Mouse (Mus musculus): Measurements from ENCODE around the gene Spats1.

GRCm38 (mm10) chr17:45474669-45475465 is at the start of gene Spats1:
- TF ChIP-seq CTCF (IDR thresholded peaks at IDR 0.05; ENCODE audit: control insufficient read depth, insufficient read depth, insufficient read length) (no peak), CEBPB (IDR thresholded peaks at IDR 0.05; ENCODE audit: low read depth) (no peak), MAX (IDR thresholded peaks at IDR 0.05) (no peak), MYOD1 (IDR thresholded peaks at IDR 0.05; ENCODE audit: control insufficient read depth, insufficient read length, low read depth) (no peak), MYOG (IDR thresholded peaks at IDR 0.05; ENCODE audit: control insufficient read depth, extremely low read depth, insufficient read length) (no peak), USF1 (IDR thresholded peaks at IDR 0.05; ENCODE audit: low read depth) (no peak), FOSL1 (IDR thresholded peaks at IDR 0.05; ENCODE audit: insufficient read depth, low read length, poor library complexity, severe bottlenecking) (no peak)

Measured in C2C12 (cell line).